Mouse (Mus musculus): ENCODE data around the gene Klrb1b. TPM values are rescaled to one million over a fixed set of nuclear protein-coding genes. Genes with fewer than 3 reads are reported as not detected.

Klrb1b gene
- polyA plus RNA-seq, 1 experiment, result 2.4 TPM

DNA sequence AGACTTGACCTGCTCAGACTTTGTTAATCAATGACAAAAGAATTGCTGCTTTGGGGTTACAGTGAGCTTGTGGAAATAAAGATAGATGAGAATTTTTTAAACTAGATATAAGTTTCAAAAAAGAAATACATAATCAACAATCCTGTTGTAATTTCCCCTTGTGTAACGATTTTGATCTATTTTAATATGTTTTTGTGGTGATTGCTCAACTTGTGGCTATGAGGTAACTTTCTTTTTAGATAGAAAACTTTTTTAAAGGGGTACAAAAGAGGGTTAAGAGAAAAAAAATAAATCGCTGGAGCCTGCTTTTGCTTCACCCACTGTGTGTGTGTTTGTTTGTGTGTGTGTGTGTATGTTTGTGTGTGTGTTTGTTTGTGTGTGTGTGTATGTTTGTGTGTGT lies 25.0 kb upstream of the Klrb1b start:
- 51% methylated on average over 2 of the region's 2 CpGs for WGBS
- no peak for TF ChIP-seq CTCF (IDR thresholded peaks at IDR 0.05; ENCODE audit: insufficient read depth, low read length)
- TF ChIP-seq POLR2A (IDR thresholded peaks at IDR 0.05; ENCODE audit: borderline replicate concordance, extremely low read depth, low read depth, low read length), result no peak
- Histone ChIP-seq H3K4me3 (replicated peaks; ENCODE audit: extremely low read depth, low read depth, low read length) (no peak overlapping the region), H3K4me1 (ENCODE audit: control insufficient read depth, insufficient read depth, low read length) (peaks cover 8% of the 10 kb centered on the region)
- DNase-seq, result no peak

DNA sequence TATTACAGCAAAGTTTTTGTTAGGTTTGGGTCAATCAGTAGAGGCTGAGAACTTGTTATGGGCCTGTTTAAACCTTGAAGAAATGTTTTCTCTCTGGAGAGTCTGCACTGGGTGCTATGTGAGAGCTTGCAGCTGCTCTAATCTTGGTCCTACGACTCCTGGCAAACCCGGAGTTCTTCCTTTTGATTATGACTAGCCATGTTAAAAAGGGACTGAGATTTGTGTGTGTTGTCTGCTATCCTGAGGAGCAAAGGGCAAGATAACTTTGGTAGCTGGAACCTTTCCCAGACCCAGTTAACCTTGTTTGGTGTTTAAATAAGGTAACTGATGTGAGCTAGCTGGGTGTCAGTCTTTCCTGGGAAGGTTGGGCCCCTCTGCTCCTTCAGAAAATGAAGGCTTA lies 24.5 kb upstream of the Klrb1b start:
- DNase-seq, result no peak
- no peak overlapping the region for H3K4me3 ChIP-seq (replicated peaks; ENCODE audit: extremely low read depth, low read depth, low read length)
- 34% methylated on average over 2 of the region's 2 CpGs for WGBS
- no peak for TF ChIP-seq POLR2A (IDR thresholded peaks at IDR 0.05; ENCODE audit: borderline replicate concordance, extremely low read depth, low read depth, low read length)
- TF ChIP-seq CTCF (IDR thresholded peaks at IDR 0.05; ENCODE audit: insufficient read depth, low read length), result no peak
- H3K4me1 ChIP-seq (ENCODE audit: control insufficient read depth, insufficient read depth, low read length), result peaks cover 6% of the 10 kb centered on the region

DNA sequence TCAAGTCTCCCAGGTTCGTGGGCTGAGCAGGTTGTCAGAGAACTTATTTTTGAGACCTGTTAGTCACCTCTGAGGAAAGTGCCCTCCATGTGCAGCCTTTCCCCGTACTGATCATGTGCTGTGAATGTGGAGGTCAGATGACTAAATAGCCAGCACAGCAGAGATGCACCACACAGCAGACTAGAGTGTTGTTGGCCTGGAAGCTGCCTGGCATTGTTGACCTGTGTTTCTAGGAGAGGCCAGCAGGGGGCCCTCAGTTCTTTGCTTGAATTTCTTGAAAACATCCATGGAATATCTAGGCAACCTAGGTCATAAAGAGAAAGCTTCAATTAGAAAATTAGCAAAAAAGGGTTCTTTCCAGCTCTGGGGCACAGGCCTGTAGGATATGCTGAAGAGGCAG lies 23.8 kb upstream of the Klrb1b start:
- 57% methylated on average over 2 of the region's 2 CpGs for WGBS
- DNase-seq, result no peak
- Histone ChIP-seq H3K4me1 (ENCODE audit: control insufficient read depth, insufficient read depth, low read length) (peaks cover 2% of the 10 kb centered on the region; the same call in 1 of the 2 replicates), H3K4me3 (replicated peaks; ENCODE audit: extremely low read depth, low read depth, low read length) (no peak overlapping the region)
- TF ChIP-seq POLR2A (IDR thresholded peaks at IDR 0.05; ENCODE audit: borderline replicate concordance, extremely low read depth, low read depth, low read length) (no peak), CTCF (IDR thresholded peaks at IDR 0.05; ENCODE audit: insufficient read depth, low read length) (peak; percentile 69)

DNA sequence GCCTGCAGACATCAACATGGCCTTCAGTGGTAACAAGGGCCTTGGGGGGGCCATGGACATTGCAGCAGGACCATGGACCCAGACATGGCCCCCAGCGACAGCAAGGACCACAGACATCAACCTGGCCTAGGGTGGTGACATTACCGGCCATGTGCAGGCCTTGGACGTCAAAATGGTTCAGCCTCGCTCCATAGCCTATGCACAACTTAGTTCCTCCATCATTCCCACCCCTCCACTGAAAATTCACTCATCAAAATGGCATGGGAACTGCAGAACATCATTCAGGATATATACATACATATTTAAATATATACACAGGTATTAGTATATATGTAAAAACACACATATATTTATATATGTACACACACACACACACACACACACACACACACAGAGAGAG lies 21.3 kb upstream of the Klrb1b start:
- no peak for DNase-seq
- TF ChIP-seq POLR2A (IDR thresholded peaks at IDR 0.05; ENCODE audit: borderline replicate concordance, extremely low read depth, low read depth, low read length) (no peak), CTCF (IDR thresholded peaks at IDR 0.05; ENCODE audit: insufficient read depth, low read length) (no peak)
- H3K4me1 ChIP-seq (ENCODE audit: control insufficient read depth, insufficient read depth, low read length), result peaks cover 6% of the 10 kb centered on the region
- 90% methylated on average over 4 of the region's 4 CpGs for WGBS
- no peak overlapping the region for H3K4me3 ChIP-seq (replicated peaks; ENCODE audit: extremely low read depth, low read depth, low read length)

DNA sequence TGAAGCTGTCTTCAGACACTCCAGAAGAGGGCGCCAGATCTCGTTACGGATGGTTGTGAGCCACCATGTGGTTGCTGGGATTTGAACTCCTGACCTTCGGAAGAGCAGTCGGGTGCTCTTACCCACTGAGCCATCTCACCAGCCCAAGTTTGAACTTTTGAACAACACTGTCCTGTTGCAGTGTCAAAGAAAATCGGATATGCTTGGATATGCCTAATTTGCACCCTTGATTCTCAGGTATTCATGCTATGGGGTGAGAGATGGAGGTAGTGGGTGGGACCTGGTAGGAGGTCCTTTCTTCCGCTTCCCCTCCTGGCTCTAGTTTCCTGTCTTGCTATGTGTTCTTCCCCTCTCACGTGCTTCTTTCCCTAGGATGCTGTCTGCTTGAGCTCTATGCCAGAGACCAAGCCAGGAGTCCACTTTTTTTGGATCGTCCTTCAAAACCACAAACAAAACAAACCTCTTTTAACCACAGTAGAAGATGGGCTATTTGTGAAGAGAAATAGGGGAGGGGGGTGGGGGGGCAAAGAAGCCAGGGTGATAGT lies 19.9 kb upstream of the Klrb1b start:
- TF ChIP-seq CTCF (IDR thresholded peaks at IDR 0.05; ENCODE audit: insufficient read depth, low read length) (no peak), POLR2A (IDR thresholded peaks at IDR 0.05; ENCODE audit: borderline replicate concordance, extremely low read depth, low read depth, low read length) (no peak)
- Histone ChIP-seq H3K4me1 (ENCODE audit: control insufficient read depth, insufficient read depth, low read length) (peaks cover 6% of the 10 kb centered on the region), H3K4me3 (replicated peaks; ENCODE audit: extremely low read depth, low read depth, low read length) (no peak overlapping the region)
- DNase-seq, result no peak
- WGBS, result 42% methylated on average over 8 of the region's 9 CpGs

DNA sequence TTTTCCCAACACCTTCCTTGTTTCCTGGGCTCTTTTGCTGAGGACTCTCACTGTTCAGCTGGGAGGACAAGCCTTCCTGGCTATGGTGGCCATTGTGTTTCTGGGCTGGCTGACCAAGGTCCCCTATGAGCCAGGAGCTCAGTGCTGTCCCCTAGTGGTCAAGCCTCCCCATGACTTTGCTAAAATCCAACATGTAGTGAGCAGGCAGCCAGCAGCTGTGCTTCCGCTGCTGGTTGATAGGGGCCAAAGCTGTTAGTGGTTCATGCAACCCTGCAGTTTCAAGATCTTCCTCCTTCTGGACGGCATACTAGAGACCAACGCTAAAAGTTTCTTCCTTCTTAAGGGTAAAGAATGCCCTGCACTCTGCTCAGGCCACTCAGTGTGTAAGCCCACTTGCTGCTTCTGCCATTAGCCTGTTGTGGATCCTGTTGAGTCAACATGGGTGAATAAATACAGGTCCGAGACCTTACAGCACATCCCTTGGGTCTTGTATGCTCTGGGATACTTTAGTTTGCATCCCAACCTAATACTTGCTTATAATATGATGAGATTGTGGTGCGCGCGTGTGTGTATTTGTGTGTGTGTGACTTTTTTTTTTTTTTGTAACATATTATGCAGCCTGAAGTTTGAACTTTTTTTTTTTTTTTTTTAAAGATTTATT lies 19.3 kb upstream of the Klrb1b start:
- TF ChIP-seq CTCF (IDR thresholded peaks at IDR 0.05; ENCODE audit: insufficient read depth, low read length) (peak; percentile 99), POLR2A (IDR thresholded peaks at IDR 0.05; ENCODE audit: borderline replicate concordance, extremely low read depth, low read depth, low read length) (no peak)
- peak; percentile 88 for DNase-seq
- Histone ChIP-seq H3K4me1 (ENCODE audit: control insufficient read depth, insufficient read depth, low read length) (peaks cover 4% of the 10 kb centered on the region), H3K4me3 (replicated peaks; ENCODE audit: extremely low read depth, low read depth, low read length) (no peak overlapping the region)
- WGBS, result 28% methylated on average over 7 of the region's 7 CpGs

DNA sequence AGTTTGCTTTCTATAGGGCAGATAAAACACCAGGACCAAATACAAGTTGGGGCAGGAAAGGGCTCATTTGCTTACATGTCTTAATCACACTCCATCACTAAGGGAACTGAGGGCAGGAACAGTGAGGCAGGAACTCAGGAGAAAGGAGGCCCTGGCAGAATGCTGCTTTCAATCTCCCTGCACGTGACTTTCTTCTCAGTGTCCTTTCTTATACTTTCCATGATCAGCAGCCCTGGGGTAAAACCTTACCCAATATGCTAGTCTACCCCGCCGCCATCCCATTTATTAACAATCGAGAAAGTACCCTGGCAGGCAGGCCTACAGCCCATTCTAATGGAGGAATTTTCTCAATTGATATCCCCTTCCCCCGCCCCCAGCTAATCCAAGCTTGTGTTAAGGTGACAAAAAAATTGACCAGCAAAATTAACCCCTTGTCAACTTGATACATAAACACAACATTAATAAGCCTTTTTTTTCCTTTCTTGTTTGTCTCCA lies 18.5 kb upstream of the Klrb1b start:
- Histone ChIP-seq H3K4me3 (replicated peaks; ENCODE audit: extremely low read depth, low read depth, low read length) (no peak overlapping the region), H3K4me1 (ENCODE audit: control insufficient read depth, insufficient read depth, low read length) (peaks cover 4% of the 10 kb centered on the region)
- DNase-seq, result no peak
- WGBS, result 86% methylated on average over 5 of the region's 5 CpGs
- TF ChIP-seq CTCF (IDR thresholded peaks at IDR 0.05; ENCODE audit: insufficient read depth, low read length) (no peak), POLR2A (IDR thresholded peaks at IDR 0.05; ENCODE audit: borderline replicate concordance, extremely low read depth, low read depth, low read length) (no peak)

DNA sequence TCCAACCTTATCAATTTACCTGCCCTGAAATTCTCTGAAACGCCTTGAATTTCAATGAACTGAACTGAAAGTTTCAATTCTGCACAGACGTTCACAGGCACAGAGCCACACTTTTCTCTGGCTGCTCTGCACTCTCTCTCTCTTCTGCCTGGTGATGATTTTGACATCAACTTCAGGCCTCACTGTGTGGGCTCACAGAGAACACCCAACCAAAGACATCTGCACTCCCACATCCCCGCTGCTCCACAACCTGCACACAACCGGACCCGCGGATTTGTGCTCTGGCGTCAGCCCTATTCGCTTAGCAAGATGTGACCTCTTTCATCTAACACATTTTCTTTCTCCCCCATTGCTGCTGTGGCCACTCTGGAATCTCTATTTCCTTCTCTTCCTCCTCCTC lies 18.0 kb upstream of the Klrb1b start:
- no peak overlapping the region for H3K4me3 ChIP-seq (replicated peaks; ENCODE audit: extremely low read depth, low read depth, low read length)

DNA sequence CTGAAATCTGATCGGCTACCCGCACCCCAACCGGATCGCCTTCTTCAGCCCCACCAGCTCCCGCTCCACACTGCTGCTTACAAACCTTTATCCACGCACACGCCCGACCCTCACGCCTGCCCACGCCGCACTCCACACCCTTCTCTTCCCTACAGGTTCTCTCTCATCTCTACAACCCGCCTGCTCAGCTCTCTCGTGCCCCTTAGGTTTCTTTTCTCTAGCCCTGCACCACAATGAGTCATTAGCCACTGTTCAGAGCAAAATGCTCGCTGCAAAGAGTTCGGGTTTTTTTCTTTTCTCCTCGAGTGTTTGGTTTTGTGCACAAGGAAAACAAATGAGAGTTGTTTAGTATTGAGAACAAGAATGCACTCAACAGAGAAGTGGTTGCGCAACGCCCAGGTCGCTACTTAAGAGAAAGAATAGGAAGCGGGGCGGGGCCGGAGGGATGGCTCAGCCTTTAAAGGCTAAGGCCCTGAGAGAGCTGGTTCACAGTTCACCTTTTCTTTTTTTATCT lies 17.4 kb upstream of the Klrb1b start:
- Histone ChIP-seq H3K4me1 (ENCODE audit: control insufficient read depth, insufficient read depth, low read length) (peaks cover 4% of the 10 kb centered on the region), H3K4me3 (replicated peaks; ENCODE audit: extremely low read depth, low read depth, low read length) (peak overlapping the region; percentile 93)
- peak; percentile 87 for DNase-seq
- TF ChIP-seq CTCF (IDR thresholded peaks at IDR 0.05; ENCODE audit: insufficient read depth, low read length), result no peak
- TF ChIP-seq POLR2A (IDR thresholded peaks at IDR 0.05; ENCODE audit: borderline replicate concordance, extremely low read depth, low read depth, low read length), result peak; percentile 28; the same call in 1 of the 2 replicates
- WGBS, result under 1% methylated on average over 22 of the region's 22 CpGs

More for the DNA sequence above, 18.0 kb upstream of the Klrb1b start:
- 26% methylated on average over 8 of the region's 8 CpGs for WGBS
- peaks cover 4% of the 10 kb centered on the region for H3K4me1 ChIP-seq (ENCODE audit: control insufficient read depth, insufficient read depth, low read length)
- no peak for DNase-seq
- TF ChIP-seq CTCF (IDR thresholded peaks at IDR 0.05; ENCODE audit: insufficient read depth, low read length) (no peak), POLR2A (IDR thresholded peaks at IDR 0.05; ENCODE audit: borderline replicate concordance, extremely low read depth, low read depth, low read length) (no peak)

Data from lung, adult 2 months (tissue).